Mouse (Mus musculus): Measurements from ENCODE around the gene Neurl2. TPM values are rescaled to one million over a fixed set of nuclear protein-coding genes. Genes with fewer than 3 reads are reported as not detected.

Gene Neurl2
- polyA plus RNA-seq, 1 experiment, result 17.9 TPM

DNA sequence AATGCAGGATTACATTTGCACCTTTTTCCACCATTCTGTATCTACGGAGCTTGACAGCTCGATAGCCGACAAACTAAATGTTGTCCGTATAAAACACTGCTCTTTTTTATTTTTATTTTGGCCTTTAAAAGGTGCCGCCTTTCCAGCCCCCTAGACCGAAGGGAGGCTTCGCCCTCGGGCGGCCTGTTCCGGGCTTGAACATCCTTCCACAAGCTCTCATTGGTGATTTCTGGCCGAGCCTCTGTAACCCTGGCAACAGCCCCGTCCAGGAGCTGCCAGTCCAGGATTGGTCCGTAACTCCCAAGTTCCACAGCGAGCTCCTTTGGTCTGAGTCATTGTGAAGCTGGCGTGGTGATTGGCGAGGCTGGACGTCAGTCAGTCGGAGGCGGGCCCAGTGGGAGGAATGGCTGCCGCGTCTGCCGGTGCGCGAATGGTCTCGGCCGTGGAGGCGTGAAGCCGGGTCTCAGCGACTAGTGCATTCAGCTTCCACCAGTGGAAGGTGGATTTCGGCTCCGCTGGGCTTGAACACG, 10.6 kb downstream of the Neurl2 start, which contains the start of gene Zswim1:
TSS of gene Zswim1 (plus strand) at position 51 of the 530 bp plus-strand sequence.
- WGBS, result 1% methylated on average over 32 of the region's 32 CpGs
- Histone ChIP-seq H3K4me1 (ENCODE audit: control insufficient read depth, insufficient read depth, low read length) (no peaks in the 10 kb centered on the region; the same call in none of the 2 replicates), H3K4me3 (replicated peaks; ENCODE audit: extremely low read depth, low read depth, low read length) (peak within 1 kb of the TSS; percentile 93)
- peak; percentile 100 for DNase-seq
- TF ChIP-seq POLR2A (IDR thresholded peaks at IDR 0.05; ENCODE audit: borderline replicate concordance, extremely low read depth, low read depth, low read length), result peak; percentile 83; the same call in 1 of the 2 replicates
- TF ChIP-seq CTCF (IDR thresholded peaks at IDR 0.05; ENCODE audit: insufficient read depth, low read length), result no peak

DNA sequence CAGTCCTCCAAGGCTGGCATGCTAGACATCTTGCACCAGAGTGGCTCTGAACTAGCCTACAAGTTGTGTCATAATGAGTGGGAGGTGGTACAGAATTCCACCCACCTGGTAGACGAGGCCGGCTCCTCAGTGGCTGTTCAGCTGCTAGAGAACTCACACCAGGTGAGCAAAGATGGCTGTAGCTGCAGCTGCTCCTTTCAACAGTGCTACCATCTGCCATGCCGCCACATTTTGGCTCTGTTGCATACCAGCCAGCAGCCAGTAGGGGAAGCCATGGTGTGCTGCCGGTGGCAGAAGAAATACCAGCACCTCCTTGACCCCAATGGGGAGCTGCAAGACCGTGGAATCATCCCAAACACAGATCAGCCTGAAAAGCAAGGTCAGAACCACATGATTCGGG, 12.2 kb downstream of the Neurl2 start:
- Histone ChIP-seq H3K4me1 (ENCODE audit: control insufficient read depth, insufficient read depth, low read length) (no peaks in the 10 kb centered on the region; the same call in none of the 2 replicates), H3K4me3 (replicated peaks; ENCODE audit: extremely low read depth, low read depth, low read length) (no peak overlapping the region)
- 86% methylated on average over 6 of the region's 6 CpGs for WGBS
- TF ChIP-seq POLR2A (IDR thresholded peaks at IDR 0.05; ENCODE audit: borderline replicate concordance, extremely low read depth, low read depth, low read length) (no peak), CTCF (IDR thresholded peaks at IDR 0.05; ENCODE audit: insufficient read depth, low read length) (no peak)
- DNase-seq, result no peak

DNA sequence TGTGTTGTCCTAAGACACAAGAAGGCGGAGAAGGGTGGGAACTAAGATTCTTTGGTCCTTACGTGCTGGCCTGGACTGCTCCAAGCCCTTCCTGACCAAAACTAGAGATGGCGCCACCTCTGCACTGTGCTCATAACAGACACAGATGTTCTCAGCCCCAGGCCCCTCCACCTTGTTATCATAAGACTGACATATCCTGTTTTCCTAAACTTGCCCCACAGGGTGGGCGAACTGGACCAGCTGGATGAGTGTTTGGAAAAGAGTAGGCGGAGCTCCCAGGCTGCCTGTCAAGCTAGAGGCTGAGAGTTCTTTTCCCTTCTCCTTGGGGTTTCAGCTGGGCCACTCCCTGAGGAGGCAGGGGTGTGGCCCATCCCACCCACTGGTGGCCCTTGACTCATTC, 15.6 kb downstream of the Neurl2 start:
- Histone ChIP-seq H3K4me3 (replicated peaks; ENCODE audit: extremely low read depth, low read depth, low read length) (no peak overlapping the region), H3K4me1 (ENCODE audit: control insufficient read depth, insufficient read depth, low read length) (no peaks in the 10 kb centered on the region; the same call in none of the 2 replicates)
- TF ChIP-seq CTCF (IDR thresholded peaks at IDR 0.05; ENCODE audit: insufficient read depth, low read length), result no peak
- TF ChIP-seq POLR2A (IDR thresholded peaks at IDR 0.05; ENCODE audit: borderline replicate concordance, extremely low read depth, low read depth, low read length), result no peak
- no peak for DNase-seq
- WGBS, result 56% methylated on average over 5 of the region's 5 CpGs

DNA sequence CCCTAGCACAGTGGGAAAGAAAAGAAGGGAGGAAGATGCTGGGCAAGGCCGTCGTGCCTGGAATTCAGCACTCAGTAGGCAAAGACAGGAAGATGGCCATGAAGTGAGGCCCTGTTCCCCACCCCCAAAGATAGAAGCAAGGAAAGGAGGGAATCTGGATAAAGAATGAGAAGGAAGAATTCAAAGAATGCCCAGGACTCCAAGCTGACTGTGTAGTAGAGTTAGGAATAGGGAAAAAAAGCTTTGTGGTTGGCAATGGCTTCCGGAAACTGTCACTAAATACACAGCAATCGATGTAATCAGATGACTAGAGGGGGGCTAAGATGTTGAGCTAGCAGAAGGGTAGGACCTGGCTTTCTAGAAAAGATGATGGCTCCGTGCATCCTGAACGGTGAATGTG, 16.1 kb downstream of the Neurl2 start:
- WGBS, result 68% methylated on average over 6 of the region's 6 CpGs
- no peak for TF ChIP-seq CTCF (IDR thresholded peaks at IDR 0.05; ENCODE audit: insufficient read depth, low read length)
- no peak for TF ChIP-seq POLR2A (IDR thresholded peaks at IDR 0.05; ENCODE audit: borderline replicate concordance, extremely low read depth, low read depth, low read length)
- DNase-seq, result no peak
- Histone ChIP-seq H3K4me1 (ENCODE audit: control insufficient read depth, insufficient read depth, low read length) (no peaks in the 10 kb centered on the region; the same call in none of the 2 replicates), H3K4me3 (replicated peaks; ENCODE audit: extremely low read depth, low read depth, low read length) (no peak overlapping the region)

DNA sequence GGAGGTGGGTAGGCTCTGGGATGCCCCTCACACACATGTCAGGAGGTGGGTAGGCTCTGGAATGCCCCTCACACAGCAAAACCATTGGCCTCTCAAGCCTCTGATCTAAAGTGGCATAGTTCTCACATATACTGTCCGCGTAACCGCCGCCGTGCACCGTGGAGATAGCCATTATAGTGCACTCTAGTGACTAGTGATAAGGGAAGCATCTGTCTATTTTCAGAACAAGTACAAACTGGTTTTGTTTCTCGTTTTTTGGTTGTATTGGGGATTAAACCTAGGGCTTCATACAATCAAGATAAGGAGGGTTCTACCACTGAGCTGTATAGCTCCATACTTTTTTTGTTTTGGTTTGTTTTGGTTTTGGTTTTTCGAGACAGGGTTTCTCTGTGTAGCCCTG, 17.4 kb downstream of the Neurl2 start:
- 87% methylated on average over 8 of the region's 8 CpGs for WGBS
- DNase-seq, result no peak
- Histone ChIP-seq H3K4me1 (ENCODE audit: control insufficient read depth, insufficient read depth, low read length) (no peaks in the 10 kb centered on the region; the same call in 1 of the 2 replicates), H3K4me3 (replicated peaks; ENCODE audit: extremely low read depth, low read depth, low read length) (no peak overlapping the region)
- TF ChIP-seq POLR2A (IDR thresholded peaks at IDR 0.05; ENCODE audit: borderline replicate concordance, extremely low read depth, low read depth, low read length) (no peak), CTCF (IDR thresholded peaks at IDR 0.05; ENCODE audit: insufficient read depth, low read length) (no peak)

DNA sequence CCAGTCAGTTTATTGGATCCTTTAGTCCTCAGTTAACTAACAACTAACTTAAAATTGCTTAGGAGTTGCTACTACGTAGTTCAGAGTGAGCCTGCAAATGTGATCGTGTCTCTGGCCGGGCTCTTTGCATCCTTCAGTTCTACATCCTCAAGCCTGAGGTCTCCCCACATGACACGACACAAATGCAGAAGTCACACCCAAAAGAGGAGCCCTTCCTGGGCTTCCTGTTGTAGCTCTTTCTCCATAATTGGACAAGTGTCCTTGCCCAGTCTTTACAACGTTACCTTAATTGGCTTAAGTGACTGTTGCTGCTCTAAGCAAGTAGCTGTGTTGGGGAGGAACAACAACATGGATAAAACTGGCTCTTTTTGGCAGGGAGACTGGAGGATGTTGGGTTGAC, 17.9 kb downstream of the Neurl2 start:
- TF ChIP-seq CTCF (IDR thresholded peaks at IDR 0.05; ENCODE audit: insufficient read depth, low read length), result no peak
- TF ChIP-seq POLR2A (IDR thresholded peaks at IDR 0.05; ENCODE audit: borderline replicate concordance, extremely low read depth, low read depth, low read length), result no peak
- no peak for DNase-seq
- Histone ChIP-seq H3K4me1 (ENCODE audit: control insufficient read depth, insufficient read depth, low read length) (no peaks in the 10 kb centered on the region; the same call in 1 of the 2 replicates), H3K4me3 (replicated peaks; ENCODE audit: extremely low read depth, low read depth, low read length) (no peak overlapping the region)
- 78% methylated on average over 5 of the region's 5 CpGs for WGBS

DNA sequence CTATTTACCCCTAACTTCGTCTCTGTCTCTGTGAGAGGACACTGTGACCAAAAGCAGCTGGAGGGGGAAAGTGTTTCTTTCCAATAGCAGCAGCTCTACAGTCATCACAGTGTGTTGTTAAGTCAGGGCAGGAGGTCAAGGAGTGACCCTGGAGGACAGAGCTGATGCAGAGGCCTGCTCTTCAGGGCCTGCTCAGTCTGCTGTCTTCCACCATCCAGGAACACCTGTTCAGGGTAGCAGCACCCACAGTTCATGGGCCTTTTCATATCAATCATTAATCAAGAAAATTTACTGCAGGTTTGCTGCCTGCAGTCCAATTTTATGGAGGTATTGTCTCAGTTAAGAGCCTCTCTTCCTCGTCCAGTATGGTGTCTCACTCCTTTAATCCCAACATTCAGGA, 19.7 kb downstream of the Neurl2 start:
- H3K4me1 ChIP-seq (ENCODE audit: control insufficient read depth, insufficient read depth, low read length), result no peaks in the 10 kb centered on the region; the same call in 1 of the 2 replicates
- 57% methylated on average over 2 of the region's 2 CpGs for WGBS
- TF ChIP-seq CTCF (IDR thresholded peaks at IDR 0.05; ENCODE audit: insufficient read depth, low read length) (no peak), POLR2A (IDR thresholded peaks at IDR 0.05; ENCODE audit: borderline replicate concordance, extremely low read depth, low read depth, low read length) (no peak)
- H3K4me3 ChIP-seq (replicated peaks; ENCODE audit: extremely low read depth, low read depth, low read length), result no peak overlapping the region
- no peak for DNase-seq

DNA sequence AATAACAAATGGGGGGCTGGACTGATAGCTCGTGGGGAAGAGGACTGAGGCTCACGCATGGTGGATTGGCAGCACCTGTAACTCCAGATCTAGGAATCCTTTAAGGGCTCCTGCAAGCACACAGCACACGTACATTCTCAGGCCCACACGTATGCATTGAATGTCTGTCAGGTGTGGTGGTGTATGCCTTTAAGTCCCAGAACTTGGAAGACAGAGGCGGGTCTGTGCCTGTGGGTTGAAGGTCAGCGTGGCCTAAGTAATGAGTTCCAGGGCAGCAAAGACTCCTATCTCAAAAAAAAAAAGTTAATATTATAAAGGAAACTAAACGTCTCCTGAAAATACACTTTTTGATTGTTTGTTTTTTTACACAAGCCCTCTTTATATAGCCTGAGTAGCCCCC, 26.6 kb downstream of the Neurl2 start:
- WGBS, result 76% methylated on average over 7 of the region's 7 CpGs
- Histone ChIP-seq H3K4me3 (replicated peaks; ENCODE audit: extremely low read depth, low read depth, low read length) (no peak overlapping the region), H3K4me1 (ENCODE audit: control insufficient read depth, insufficient read depth, low read length) (peaks cover 3% of the 10 kb centered on the region; the same call in 1 of the 2 replicates)
- DNase-seq, result no peak
- TF ChIP-seq POLR2A (IDR thresholded peaks at IDR 0.05; ENCODE audit: borderline replicate concordance, extremely low read depth, low read depth, low read length) (no peak), CTCF (IDR thresholded peaks at IDR 0.05; ENCODE audit: insufficient read depth, low read length) (no peak)

DNA sequence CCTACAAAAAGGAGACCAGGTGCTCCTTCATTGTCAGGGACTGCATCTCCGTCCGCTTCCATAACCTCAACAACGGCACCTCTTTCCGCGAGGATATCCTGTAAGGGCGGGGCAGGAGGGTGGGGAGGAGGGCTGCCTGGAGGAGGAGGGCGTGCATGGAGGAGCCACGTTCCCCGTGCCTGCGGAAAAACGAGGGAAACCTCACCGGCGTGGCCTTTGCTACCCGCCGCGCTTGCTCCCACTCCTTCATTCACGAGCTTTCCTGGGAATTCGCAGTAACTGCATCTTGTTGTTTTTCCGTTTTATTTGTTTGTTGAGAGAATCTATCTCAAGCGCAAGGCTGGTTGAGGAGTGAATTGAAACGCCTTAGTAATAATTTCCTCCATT, 27.9 kb downstream of the Neurl2 start:
- Histone ChIP-seq H3K4me3 (replicated peaks; ENCODE audit: extremely low read depth, low read depth, low read length) (peak overlapping the region; percentile 91), H3K4me1 (ENCODE audit: control insufficient read depth, insufficient read depth, low read length) (peaks cover 3% of the 10 kb centered on the region; the same call in 1 of the 2 replicates)
- no peak for DNase-seq
- TF ChIP-seq CTCF (IDR thresholded peaks at IDR 0.05; ENCODE audit: insufficient read depth, low read length), result no peak
- TF ChIP-seq POLR2A (IDR thresholded peaks at IDR 0.05; ENCODE audit: borderline replicate concordance, extremely low read depth, low read depth, low read length), result no peak
- under 1% methylated on average over 21 of the region's 21 CpGs for WGBS

Measured in lung, adult 2 months (tissue).